Mouse (Mus musculus): ENCODE measurements at regions not wholly inside any gene's neighbourhood (a gene's known extent, or its start where the extent isn't known, plus 50 kb on each side); places are given as distances from the start of the nearest gene placed in this dataset.

- peak; percentile 55; the same call in 1 of the 2 replicates for TF ChIP-seq ZNF384 (IDR thresholded peaks at IDR 0.05; ENCODE audit: low read depth, low read length)
- 0 out of 2 replicates have a peak, but pooled peaks have one; percentile 63 for TF ChIP-seq MAFK (IDR thresholded peaks at IDR 0.05; ENCODE audit: insufficient replicate concordance, low read length)
- TF ChIP-seq RAD21 (IDR thresholded peaks at IDR 0.05; ENCODE audit: low read depth, low read length): peak; percentile 9
- no peak for TF ChIP-seq NELFE (IDR thresholded peaks at IDR 0.05; ENCODE audit: low read depth, low read length)
- TF ChIP-seq IRF4 (IDR thresholded peaks at IDR 0.05; ENCODE audit: low read depth, low read length): peak; percentile 96
- TF ChIP-seq MXI1 (IDR thresholded peaks at IDR 0.05; ENCODE audit: low read depth, low read length): no peak
- TF ChIP-seq POLR2AphosphoS2 (IDR thresholded peaks at IDR 0.05; ENCODE audit: low read depth, low read length): no peak
- no peak for TF ChIP-seq CTCF (conservative IDR thresholded peaks at IDR 0.05 in 1 of 2, IDR thresholded peaks at IDR 0.05 in 1 of 2; ENCODE audit: low read depth in 2 of 2, low read length in 2 of 2)
These were observed 129.8 kb downstream of the Gm5426 start (continued) for GRCm38 (mm10) chr10:96266100-96266735.

GRCm38 (mm10) chr10:96267603-96268002 is 131.2 kb downstream of the Gm5426 start:
- Histone ChIP-seq H3K4me2 (ENCODE audit: insufficient read depth, low read depth, poor library complexity, severe bottlenecking) (peak overlapping the region; percentile 66), H3K4me3 (replicated peaks in 1 of 3; ENCODE audit: low read depth in 2 of 3, low read length in 2 of 3, poor library complexity in 1 of 3) (peak overlapping the region; percentile 35 to 54 (median 42)), H3K27ac (ENCODE audit: insufficient read depth, low read depth) (peak overlapping the region; percentile 94), H3K9me3 (replicated peaks; ENCODE audit: low read length) (no peaks in the 10 kb centered on the region), H3K4me1 (ENCODE audit: control insufficient read depth in 1 of 2, insufficient read depth in 2 of 2) (peaks cover 17 to 47% of the 10 kb centered on the region in 2 experiments), H3K27me3 (replicated peaks) (no peaks in the 10 kb centered on the region), H3K36me3 (replicated peaks in 1 of 2; ENCODE audit: control insufficient read depth in 1 of 2, insufficient read depth in 1 of 2, low read length in 1 of 2) (no peaks in the 10 kb centered on the region), H3K79me2 (replicated peaks; ENCODE audit: control insufficient read depth, extremely low read depth, insufficient read depth, poor library complexity, severe bottlenecking) (no peaks in the 10 kb centered on the region), H3K9ac (ENCODE audit: insufficient read depth, low read depth) (peak overlapping the region; percentile 88)
- in situ Hi-C loops (cut with MboI; ENCODE audit: low pct_ligation_motif_present, low pct_unique_long_range_greater_than_20kb, low sequenced_read_pairs) (loop anchor here (5.0 kb wide), 1 partner anchor 105 kb away; no protein-coding TSS in a partner anchor), dilution Hi-C loops (cut with MboI; ENCODE audit: extremely low pct_ligation_motif_present, extremely low pct_unique_long_range_greater_than_20kb, low sequenced_read_pairs) (no loop called here)
- no peak for DNase-seq (ENCODE audit: extremely low read depth)
- TF ChIP-seq CHD1 (IDR thresholded peaks at IDR 0.05; ENCODE audit: low read depth, low read length): 0 out of 2 replicates have a peak, but pooled peaks have one; percentile 66
- TF ChIP-seq MEF2A (IDR thresholded peaks at IDR 0.05; ENCODE audit: borderline replicate concordance, low read depth, low read length): no peak
- 0 out of 2 replicates have a peak, but pooled peaks have one; percentile 41 for TF ChIP-seq IRF4 (IDR thresholded peaks at IDR 0.05; ENCODE audit: low read depth, low read length)
- no peak for TF ChIP-seq TBP (conservative IDR thresholded peaks at IDR 0.05; ENCODE audit: low read depth, low read length)
- TF ChIP-seq TCF12 (IDR thresholded peaks at IDR 0.05; ENCODE audit: low read depth, low read length): 0 out of 2 replicates have a peak, but pooled peaks have one; percentile 16
- TF ChIP-seq EP300 (IDR thresholded peaks at IDR 0.05; ENCODE audit: low read length): no peak
- no peak for TF ChIP-seq ZKSCAN1 (IDR thresholded peaks at IDR 0.05; ENCODE audit: borderline replicate concordance, low read depth, low read length)

GRCm38 (mm10) chr10:96273607-96274365 is 137.4 kb downstream of the Gm5426 start:
- Histone ChIP-seq H3K36me3 (replicated peaks in 1 of 2; ENCODE audit: control insufficient read depth in 1 of 2, insufficient read depth in 1 of 2, low read length in 1 of 2) (no peaks in the 10 kb centered on the region), H3K27me3 (replicated peaks) (no peaks in the 10 kb centered on the region), H3K9me3 (replicated peaks; ENCODE audit: low read length) (no peaks in the 10 kb centered on the region), H3K9ac (ENCODE audit: insufficient read depth, low read depth) (peak overlapping the region; percentile 44; the same call in 1 of the 2 replicates), H3K4me3 (replicated peaks in 1 of 3; ENCODE audit: low read depth in 2 of 3, low read length in 2 of 3, poor library complexity in 1 of 3) (no peak overlapping the region), H3K4me2 (ENCODE audit: insufficient read depth, low read depth, poor library complexity, severe bottlenecking) (peak overlapping the region; percentile 6; the same call in 1 of the 2 replicates), H3K79me2 (replicated peaks; ENCODE audit: control insufficient read depth, extremely low read depth, insufficient read depth, poor library complexity, severe bottlenecking) (0 out of 2 replicates have a peak, but pooled peaks cover 3% of the 10 kb centered on the region), H3K27ac (ENCODE audit: insufficient read depth, low read depth) (no peak overlapping the region), H3K4me1 (ENCODE audit: control insufficient read depth in 1 of 2, insufficient read depth in 2 of 2) (peaks cover 11 to 30% of the 10 kb centered on the region in 2 experiments; a peak in 3 of 4 replicates)
- dilution Hi-C loops (cut with MboI; ENCODE audit: extremely low pct_ligation_motif_present, extremely low pct_unique_long_range_greater_than_20kb, low sequenced_read_pairs) (no loop called here), in situ Hi-C loops (cut with MboI; ENCODE audit: low pct_ligation_motif_present, low pct_unique_long_range_greater_than_20kb, low sequenced_read_pairs) (no loop called here)
- peak; percentile 58 for DNase-seq (ENCODE audit: extremely low read depth)
- TF ChIP-seq NELFE (IDR thresholded peaks at IDR 0.05; ENCODE audit: low read depth, low read length) (no peak), BHLHE40 (IDR thresholded peaks at IDR 0.05; ENCODE audit: low read depth, low read length) (peak; percentile 73), ZKSCAN1 (IDR thresholded peaks at IDR 0.05; ENCODE audit: borderline replicate concordance, low read depth, low read length) (no peak), MAFK (IDR thresholded peaks at IDR 0.05; ENCODE audit: insufficient replicate concordance, low read length) (0 out of 2 replicates have a peak, but pooled peaks have one; percentile 30), SMC3 (IDR thresholded peaks at IDR 0.05; ENCODE audit: low read depth, low read length) (no peak), ZC3H11A (IDR thresholded peaks at IDR 0.05; ENCODE audit: low read depth, low read length) (no peak), SIN3A (IDR thresholded peaks at IDR 0.05; ENCODE audit: low read length) (no peak), ELF1 (IDR thresholded peaks at IDR 0.05; ENCODE audit: low read depth, low read length) (peak; percentile 51; the same call in 1 of the 2 replicates), MAX (IDR thresholded peaks at IDR 0.05; ENCODE audit: low read length) (no peak), E2F4 (IDR thresholded peaks at IDR 0.05; ENCODE audit: insufficient replicate concordance, low read depth, low read length) (no peak), ZNF384 (IDR thresholded peaks at IDR 0.05; ENCODE audit: low read depth, low read length) (no peak), USF1 (IDR thresholded peaks at IDR 0.05; ENCODE audit: low read depth, low read length) (peak; percentile 45; the same call in 1 of the 2 replicates), RCOR1 (conservative IDR thresholded peaks at IDR 0.05; ENCODE audit: low read depth, low read length) (no peak), MAZ (IDR thresholded peaks at IDR 0.05; ENCODE audit: low read depth, low read length) (no peak)

All from CH12.LX (cell line).